Mouse (Mus musculus): Measurements from ENCODE around the gene Rfx5.
"Not testable (repeated sequence)": the region's sequence is repeated elsewhere in the genome, so short reads cannot be mapped to it uniquely, and the experiment has no call there.

Rfx5 gene

GRCm38 (mm10) chr3:94937194-94937593 is 16.7 kb upstream of the Rfx5 start:
- not testable (repeated sequence) for DNase-seq

- DNase-seq, result not testable (repeated sequence)
Measured at GRCm38 (mm10) chr3:94940033-94940432, 13.8 kb upstream of the Rfx5 start.

- DNase-seq, result not testable (repeated sequence)
Measured at GRCm38 (mm10) chr3:94942211-94942967, 11.5 kb upstream of the Rfx5 start.

GRCm38 (mm10) chr3:94943706-94944105 is 10.2 kb upstream of the Rfx5 start:
- DNase-seq, result not testable (repeated sequence)

GRCm38 (mm10) chr3:94948066-94948614 is 5.7 kb upstream of the Rfx5 start:
- no peak for DNase-seq

- DNase-seq, result no peak
Measured at GRCm38 (mm10) chr3:94949645-94950044, 4.2 kb upstream of the Rfx5 start.

- DNase-seq, result peak; percentile 77
Measured at GRCm38 (mm10) chr3:94952806-94953205, 1.1 kb upstream of the Rfx5 start.

- DNase-seq, result no peak
Measured at GRCm38 (mm10) chr3:94953384-94953763, 501 bp upstream of the Rfx5 start.

GRCm38 (mm10) chr3:94958295-94958694 is 4.4 kb downstream of the Rfx5 start:
- no peak for DNase-seq

- no peak for DNase-seq
Measured at GRCm38 (mm10) chr3:94959871-94960270, 6.0 kb downstream of the Rfx5 start.

- no peak for DNase-seq
Measured at GRCm38 (mm10) chr3:94960322-94960721, 6.4 kb downstream of the Rfx5 start.

- DNase-seq, result no peak
Measured at GRCm38 (mm10) chr3:94964989-94965388, 11.1 kb downstream of the Rfx5 start.

- no peak for DNase-seq
Measured at GRCm38 (mm10) chr3:94965878-94966277, 12.0 kb downstream of the Rfx5 start.

GRCm38 (mm10) chr3:94972552-94972951 is 18.7 kb downstream of the Rfx5 start:
- DNase-seq, result no peak

GRCm38 (mm10) chr3:94973620-94974019 is 19.7 kb downstream of the Rfx5 start:
- DNase-seq, result no peak

- DNase-seq, result peak; percentile 39
Measured at GRCm38 (mm10) chr3:94974026-94974527, 20.2 kb downstream of the Rfx5 start.

- peak; percentile 83 for DNase-seq
Measured at GRCm38 (mm10) chr3:94974528-94975422, 20.9 kb downstream of the Rfx5 start, which contains the start of gene Pi4kb. Gene Pi4kb, plus strand, starts transcription at chr3:94974731.

GRCm38 (mm10) chr3:94984312-94984711 is 30.4 kb downstream of the Rfx5 start:
- DNase-seq, result no peak

- DNase-seq, result no peak
Measured at GRCm38 (mm10) chr3:94985513-94985912, 31.6 kb downstream of the Rfx5 start.

GRCm38 (mm10) chr3:94987578-94987977 is 33.7 kb downstream of the Rfx5 start:
- no peak for DNase-seq

- DNase-seq, result no peak
Measured at GRCm38 (mm10) chr3:94989159-94989761, 35.4 kb downstream of the Rfx5 start.

- peak; percentile 68 for DNase-seq
Measured at GRCm38 (mm10) chr3:94996946-94997345, 43.1 kb downstream of the Rfx5 start.

GRCm38 (mm10) chr3:95002569-95002968 is 48.7 kb downstream of the Rfx5 start:
- DNase-seq, result no peak

Measured in cerebellum, adult 11-12 months (tissue).